Mouse (Mus musculus) right cerebral cortex, postnatal 25 days (tissue): ENCODE data around the gene Has3.
"Not testable (repeated sequence)": the region's sequence is repeated elsewhere in the genome, so short reads cannot be mapped to it uniquely, and the experiment has no call there.

Source experiments
- DNase-seq: peaks from one replicate; pipeline ENCODE4 v3.0.0; 2022

The Has3 gene

DNA sequence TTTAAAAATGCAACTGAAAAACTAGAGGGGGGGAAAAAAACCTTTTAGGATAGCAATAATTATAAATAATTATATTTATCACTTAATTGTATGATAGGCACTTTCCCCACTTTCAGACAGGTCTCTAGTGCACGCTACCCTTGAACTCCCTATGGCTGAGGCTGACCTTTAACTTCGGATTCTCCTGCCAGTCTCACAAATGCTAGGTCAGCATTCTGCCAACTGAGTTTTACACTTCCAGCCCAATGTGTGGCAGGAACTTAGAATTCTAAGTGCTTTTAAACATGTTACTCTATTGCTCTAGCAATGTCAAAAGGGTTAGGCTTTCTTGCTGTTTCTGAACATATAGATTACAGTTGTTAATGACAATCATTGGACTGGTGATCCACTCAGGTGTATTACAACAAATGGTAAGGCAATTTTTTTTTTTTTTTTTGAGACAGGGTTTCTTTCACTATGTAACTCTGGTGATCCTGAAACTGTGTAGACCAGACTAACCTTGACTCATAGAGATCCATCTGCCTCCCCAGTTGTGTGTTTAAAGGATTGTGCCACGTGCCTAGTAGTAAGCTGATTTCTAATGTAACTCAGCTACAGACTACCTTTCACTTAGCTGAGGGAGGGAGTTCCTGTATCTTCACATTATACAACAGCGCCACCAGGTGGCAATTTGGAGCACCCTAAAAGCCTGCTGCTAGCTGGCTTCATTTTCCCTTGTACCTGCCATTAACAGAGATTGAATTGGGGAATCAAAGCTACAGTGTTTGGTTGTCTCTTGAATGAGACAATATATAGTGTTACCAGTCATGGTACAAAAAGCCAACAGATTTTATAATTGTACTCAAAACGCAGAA lies 17.5 kb downstream of the Has3 start:
- peak; percentile 69 for DNase-seq

DNA sequence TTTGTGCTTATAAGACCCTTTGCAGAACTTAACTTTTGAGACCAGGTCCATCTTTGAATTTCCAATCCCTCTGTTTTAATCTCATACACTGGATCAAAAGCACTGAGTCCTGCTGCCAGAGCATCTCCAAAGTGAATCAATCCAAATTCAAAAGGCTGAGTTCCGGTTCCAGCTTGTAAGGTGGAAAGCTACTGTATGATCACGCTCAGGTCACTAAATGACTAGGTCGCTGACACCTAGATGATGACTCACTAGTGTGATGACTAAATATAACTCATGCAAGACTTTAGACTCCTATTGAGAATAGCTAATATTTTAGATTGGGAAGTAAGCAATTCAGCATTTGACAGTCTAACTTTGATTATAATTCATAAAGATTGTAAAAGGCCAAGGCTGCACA lies 18.8 kb downstream of the Has3 start:
- no peak for DNase-seq

DNA sequence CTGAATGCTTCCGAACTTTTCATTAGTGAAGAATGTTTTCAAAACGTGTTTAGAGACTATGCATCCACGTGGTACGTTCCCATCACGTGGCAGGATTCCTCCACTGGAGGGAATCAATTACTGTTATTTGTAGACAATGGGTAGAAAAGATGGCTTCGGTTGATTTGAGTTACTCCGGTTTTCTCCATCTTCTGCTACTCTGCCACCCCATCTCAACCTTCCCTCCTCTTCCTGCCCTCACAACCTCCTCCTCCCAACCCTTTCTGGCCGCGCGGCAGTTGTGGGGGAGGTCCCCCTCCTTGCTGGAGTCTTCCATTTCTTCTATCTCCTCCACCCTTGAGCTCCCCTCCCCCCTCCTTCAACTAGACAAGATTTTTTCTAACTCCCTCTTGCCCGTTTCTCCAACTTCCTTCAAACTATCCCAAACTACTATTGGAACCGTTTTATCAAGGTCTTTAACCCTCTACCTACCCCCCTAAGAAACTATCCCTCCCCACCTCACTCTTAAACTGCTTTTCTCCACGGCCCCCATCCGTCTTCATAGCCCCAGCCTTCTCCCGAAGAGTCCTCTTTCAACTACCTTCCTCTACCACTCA lies 22.3 kb downstream of the Has3 start:
- DNase-seq = no peak

DNA sequence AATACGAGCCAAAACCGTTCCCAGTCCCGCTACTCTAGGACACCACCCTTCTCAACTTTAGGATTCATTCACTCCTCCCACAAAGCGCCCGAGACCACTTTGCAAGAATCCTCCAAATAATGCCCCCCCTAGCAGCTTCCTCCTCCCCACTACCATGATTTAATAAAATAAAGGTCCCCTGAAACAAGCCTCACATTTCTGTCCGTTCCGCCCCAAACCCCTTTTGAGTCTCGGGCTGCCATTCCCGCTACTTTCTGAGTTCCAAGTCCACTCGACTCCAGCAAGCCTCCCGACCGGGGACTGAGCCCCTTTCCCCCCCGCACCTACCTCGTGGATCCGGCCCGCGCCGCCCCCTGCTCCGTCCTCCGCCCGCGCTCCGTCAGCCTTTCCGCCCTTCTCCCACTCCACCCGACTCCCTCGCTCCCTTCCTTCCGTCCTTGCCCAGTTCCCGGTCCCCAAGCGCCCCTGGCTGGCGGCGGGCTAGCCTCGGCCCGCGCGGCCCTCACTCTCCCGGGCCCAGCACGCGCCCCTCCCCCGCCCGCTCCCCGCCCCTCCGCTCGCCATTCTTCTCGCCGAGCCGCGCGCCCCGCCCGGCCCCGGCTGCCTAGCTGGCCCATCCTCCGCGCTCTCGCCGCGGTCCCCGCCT lies 22.9 kb downstream of the Has3 start:
- DNase-seq = no peak

DNA sequence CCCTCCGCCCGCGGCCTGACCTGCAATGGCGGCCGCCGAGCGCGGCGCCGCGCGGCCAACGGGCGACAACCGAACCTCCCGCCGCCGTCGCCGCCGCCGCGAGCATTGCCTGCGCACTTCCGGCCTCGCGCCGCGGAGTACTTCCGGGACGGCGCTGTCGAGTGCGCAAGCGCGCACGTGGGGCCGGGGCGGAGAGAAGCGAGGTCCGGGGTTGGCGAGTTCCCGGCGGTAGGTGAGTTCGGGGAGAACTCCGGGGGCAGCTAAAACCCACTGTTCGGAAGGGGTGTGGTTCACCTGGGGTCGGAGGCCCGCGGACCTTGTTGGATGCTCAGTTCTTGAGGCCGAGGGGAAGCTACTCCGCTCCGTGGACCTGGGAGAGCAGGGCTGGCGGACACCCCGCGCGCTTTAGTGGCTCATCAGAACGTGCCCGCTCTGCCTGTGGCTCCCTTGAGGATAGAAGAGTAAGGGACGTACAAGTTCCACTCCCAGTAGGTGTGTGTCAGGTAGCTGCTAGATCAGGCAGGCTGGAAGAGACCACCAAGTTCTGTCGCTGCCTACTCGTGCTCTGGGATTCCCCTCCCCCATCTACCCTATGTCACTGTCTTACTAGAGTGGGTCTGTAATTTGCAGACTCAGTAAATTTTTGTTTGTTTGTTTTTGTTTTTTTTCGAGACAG lies 23.6 kb downstream of the Has3 start, which contains the start of gene Utp4:
TSS of gene Utp4 (plus strand) at position 156 of the 676 bp plus-strand sequence.
- DNase-seq = peak; percentile 92

DNA sequence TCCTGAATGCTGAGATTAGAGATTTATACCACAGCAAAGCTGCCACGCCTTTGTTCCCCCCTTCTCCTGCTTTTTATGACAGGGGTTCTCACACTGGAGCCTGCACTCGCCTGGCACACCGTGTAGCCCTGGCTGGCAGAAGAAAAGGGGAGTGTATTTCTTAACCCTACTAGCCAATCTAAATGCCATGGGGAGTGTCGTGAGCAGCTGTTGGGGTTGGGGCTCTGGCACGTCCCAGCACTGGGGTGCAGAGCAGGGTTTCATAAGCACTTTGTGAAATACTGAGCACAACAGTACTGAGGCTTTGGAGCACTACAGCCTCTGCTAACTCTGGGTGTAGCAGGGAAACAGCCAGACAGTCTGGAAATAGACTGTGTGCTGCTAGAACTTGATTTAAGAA lies 29.4 kb downstream of the Has3 start:
- no peak for DNase-seq

DNA sequence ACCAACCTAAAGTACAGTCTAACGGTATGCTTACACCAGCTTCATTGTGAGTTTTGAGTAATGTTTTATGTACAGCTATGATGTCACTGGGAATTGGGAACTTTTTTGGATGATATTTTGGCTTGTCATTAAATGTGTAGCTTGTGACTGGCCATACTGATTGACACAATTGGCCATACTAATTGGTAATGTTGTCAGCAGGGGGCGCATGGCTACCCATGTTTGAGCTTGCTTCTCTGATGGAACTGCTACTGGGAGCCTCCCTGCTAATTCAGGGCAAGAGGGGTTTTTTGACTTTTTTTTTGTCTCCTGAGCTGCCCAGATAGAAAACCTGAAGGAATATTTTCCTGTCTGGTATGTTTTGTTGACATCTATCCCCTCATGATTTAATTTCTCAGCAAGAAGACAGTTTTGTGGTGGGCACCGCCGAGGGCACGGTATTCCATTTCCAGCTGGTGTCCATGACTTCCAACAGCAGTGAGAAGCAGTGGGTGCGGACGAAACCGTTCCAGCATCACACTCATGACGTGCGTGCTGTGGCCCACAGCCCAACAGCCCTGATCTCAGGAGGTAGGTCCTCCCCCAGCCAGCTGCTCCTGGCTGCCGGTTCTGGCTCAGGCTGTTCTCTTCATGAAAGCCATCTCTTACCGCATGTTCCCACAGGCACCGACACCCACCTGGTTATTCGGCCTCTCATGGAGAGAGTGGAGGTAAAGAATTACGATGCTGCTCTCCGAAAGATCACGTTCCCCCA lies 35.9 kb downstream of the Has3 start:
- peak; percentile 83 for DNase-seq

DNA sequence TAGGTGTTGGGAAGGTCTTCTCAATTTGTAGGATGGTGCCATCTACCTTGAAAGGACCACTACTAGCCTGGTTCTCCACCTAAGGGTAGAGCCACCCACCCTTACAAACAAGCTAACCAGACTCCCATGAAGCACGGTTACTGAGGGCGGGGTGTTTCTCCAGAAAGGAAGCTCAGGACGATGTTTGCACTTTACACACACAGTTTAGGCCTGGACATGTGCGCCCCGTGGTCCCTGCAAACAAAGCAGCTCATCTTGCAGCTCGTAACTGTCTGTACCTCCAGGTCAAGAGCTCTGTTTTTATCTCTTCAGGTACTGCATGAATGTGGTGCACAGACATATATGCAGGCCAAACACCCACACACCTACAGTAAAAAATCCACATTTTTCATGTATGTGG lies 36.6 kb downstream of the Has3 start:
- DNase-seq = no peak

DNA sequence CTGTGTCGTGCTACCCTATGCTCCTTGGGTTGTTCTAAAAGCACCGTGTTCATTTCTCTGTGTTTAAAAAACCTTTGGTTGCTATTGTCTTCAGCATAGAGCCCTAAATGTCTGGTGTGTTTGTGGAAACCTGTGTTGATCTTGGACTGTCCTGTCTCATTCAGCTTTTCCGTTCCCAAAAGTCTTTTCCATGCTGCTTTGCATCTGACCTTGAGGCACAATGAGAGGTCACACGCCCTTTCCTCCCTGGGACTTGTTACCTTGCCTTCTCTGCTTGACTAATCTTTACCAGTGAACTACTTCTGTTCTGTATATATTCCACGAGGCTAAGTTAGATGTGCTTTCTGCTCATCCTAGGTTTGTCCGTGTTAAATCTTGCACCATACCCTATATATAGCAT lies 37.4 kb downstream of the Has3 start:
- DNase-seq = no peak

DNA sequence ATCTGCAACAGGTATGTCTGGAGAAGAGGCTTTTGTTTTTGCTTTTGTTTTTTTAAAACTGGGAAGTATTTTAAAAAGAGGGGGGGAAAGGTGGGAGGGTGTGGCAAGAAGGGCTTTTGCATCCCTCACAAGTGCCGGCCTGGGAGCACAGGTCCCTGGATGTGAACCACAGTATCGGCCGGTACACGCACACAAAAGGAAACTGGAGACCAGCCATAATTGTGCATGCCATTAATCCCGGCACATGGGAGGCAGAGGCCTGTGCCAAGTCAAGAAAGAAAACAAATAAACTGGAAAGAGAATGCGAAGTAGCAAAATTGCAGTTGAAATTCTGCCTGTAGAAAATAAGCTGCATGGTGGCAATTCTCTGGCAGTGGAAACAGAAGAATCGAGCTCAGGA lies 38.2 kb downstream of the Has3 start:
- DNase-seq = no peak

DNA sequence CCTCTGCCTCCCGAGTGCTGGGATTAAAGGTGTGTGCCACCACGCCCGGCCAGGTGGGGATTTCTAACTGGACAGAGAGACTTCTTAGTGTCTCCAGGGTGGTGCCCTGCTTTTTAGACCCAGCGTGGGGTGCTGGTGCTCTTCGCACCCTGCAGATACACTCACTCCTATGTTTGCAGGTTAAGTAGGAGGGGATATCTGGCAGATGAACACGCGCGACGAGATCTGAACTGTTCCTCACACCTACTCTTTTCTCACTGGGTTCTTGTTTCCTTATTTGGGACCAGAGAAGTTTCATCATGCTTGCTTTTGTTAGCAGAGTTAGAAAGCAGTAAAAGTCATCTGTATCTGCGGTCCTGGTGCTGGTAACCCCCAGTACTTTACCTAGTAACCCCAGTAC lies 43.6 kb downstream of the Has3 start:
- no peak for DNase-seq

DNA sequence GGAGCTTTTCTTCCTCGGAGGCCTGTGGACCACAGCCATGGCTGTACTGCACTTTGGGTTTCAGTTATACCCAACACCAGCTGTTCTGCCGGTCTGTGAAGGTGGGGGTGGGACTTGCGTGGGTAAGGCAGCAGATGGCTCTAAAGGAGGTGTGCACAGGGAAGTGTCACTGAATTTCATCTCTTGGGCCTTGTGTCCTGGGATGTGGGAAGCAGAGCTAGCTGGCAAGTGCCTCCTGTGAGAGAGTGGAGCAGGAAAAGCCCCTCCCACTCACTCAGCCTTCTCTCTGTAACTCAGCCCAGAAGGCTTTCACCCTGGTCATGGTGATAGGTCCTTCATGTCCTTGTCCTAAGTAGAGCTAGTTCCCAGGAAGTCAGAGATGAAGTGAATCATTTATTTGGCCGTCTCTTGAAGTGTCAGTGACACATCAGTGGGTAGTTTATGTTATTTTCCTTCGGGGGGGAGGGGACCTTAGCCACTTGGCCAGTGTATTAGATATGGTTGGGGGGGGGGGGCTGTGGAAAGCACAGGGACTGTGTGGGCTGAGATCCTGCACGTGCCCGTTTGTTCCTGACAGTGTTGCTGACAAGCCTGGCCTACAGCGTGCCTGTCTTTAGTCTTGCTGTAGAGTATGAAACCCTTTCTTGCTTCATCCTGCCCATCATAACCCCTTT lies 49.8 kb downstream of the Has3 start:
- DNase-seq = peak; percentile 76

DNA sequence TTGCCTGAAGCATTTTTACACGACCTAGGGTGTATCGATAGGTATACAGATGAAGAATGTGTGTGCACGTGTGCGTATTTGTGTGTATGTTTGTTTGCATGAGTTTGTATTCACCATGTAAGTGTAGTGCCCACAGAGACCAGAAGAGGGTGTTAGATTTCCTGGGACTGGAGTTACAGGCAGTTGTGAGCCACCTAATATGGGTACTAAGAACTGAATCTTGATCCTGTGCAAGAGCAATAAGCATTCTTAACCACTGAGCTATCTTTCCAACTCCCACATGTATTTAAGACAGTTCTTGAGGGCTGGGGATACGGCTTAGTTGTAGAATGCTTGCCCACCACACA lies 50.3 kb downstream of the Has3 start:
- DNase-seq = no peak

DNA sequence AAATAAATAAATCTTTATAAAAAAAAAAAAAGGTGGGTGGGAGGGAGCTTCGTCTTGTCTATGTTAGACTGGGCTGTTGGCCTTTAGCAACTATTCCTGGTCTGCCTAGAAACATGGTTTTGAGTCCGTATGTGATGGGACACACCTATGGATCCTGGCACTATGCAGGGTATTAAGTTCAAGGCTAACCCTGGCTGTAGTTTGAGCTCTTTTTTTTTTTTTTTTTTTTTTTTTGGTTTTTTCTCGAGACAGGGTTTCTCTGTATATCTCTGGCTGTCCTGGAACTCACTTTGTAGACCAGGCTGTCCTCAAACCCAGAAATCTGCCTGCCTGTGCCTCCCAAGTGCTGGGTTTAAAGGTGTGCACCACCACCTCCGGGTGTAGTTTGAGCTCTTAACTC lies 54.0 kb downstream of the Has3 start:
- no peak for DNase-seq

DNA sequence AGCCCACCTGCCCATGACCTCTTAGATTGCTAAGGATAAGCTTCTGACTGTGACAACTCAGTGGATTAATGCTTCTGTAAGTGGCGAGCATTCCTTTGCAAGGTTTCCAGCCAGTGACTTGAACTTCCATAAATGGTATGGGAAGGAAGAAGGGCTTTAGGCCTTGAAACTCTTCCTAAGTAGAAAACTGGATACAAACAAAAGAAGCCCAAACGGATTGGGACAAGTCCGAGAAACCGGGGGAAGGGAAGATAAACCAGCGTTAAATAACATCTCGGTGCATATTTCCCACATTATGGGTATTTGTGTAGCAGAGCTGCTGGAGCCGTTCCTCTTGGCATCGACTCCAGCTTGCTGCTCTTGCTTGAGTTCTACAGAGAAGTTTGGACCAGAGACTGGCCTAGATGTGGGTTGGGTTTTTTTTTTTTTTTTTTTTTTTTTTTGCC lies 54.9 kb downstream of the Has3 start:
- DNase-seq = peak; percentile 42

DNA sequence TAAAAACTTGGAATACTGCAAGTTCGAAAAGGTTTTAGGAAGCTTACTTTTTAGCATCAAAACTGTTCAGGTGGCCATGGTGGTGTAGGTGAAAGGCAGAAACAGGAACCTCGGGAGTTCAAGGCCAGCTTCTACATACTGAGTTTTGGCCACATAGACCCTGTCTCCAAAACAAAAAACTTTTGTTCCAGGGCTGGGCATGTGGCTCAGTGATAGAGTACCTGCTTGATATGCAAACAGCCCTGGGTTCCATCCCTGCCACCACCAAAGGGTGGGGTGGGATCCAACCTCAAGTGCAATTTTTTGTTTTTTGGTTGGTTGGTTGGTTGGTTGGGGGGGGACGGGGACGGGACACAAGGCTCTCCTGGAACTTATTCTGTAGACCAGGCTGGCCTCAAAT lies 55.4 kb downstream of the Has3 start:
- DNase-seq = no peak

DNA sequence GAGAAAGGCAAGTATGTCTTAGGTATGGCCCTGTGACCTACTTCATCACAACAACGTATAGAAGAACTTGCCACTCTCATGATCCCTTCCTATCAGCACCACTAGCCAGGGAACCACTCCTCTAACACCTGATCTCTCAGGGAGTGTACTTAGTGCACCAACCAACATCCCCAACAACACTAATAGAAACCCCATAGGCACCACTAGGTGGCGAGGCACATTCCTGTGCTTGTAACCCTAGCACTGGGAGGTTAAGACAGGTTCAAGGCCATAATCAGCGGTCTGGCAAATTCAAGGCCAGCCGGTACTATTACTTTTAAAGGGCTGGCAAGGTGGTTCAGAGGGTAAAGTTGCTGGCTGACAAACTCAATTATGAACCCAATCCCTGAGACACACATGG lies 57.2 kb downstream of the Has3 start:
- DNase-seq = no peak

DNA sequence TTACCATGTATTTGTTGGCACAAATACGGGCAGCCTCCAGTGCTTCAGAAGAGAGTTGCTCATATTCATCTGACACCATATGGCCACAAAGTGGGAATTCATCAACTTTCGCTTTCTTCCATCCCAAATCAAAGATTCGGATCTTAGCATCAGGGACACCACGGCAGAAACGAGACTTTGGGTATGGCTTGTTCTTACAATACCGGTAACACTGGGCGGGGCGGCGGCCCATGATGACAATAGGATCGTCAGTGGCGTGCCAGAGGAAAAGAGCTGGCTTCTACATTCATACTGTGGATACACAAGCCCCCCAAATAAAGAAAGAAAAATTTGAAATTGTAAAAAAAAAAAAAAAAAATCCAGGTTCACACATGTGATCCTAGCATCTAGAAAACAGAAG lies 58.1 kb downstream of the Has3 start:
- DNase-seq = not testable (repeated sequence)

DNA sequence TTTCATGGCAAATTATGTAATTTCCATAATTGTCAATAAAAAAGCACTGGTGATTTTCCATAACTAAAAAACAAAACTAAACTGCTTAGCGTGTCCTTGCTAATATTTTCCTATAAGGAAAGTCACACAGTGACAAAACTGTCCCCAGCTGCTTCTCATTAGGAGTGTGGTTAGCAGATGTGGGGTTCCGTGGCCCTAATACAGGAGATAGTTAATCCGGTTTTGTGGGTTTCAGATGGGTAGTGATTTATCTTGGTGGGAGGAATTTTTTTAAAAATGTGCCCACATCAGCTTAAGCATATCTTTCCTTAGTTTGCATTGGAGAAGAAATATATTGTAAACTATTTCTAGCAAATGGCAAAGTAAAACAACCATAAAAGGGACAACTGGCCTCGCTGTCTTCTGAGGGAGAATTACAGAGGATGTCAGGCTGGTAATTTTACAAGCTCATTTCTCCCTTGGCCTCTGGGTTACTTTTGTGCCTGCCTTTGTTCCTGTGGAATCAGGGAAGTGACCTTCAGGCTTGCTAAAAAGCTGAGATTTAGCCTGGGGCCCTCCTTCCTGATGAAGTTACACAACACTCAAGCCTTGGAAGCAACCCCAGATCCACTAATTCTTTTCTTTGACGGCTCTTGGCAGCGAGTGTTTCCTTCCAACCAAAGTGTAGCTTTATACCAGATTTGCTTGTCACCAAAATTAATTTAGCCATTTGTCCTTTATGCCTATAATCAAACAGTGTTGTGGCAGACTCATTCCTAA lies 59.3 kb downstream of the Has3 start:
- no peak for DNase-seq

DNA sequence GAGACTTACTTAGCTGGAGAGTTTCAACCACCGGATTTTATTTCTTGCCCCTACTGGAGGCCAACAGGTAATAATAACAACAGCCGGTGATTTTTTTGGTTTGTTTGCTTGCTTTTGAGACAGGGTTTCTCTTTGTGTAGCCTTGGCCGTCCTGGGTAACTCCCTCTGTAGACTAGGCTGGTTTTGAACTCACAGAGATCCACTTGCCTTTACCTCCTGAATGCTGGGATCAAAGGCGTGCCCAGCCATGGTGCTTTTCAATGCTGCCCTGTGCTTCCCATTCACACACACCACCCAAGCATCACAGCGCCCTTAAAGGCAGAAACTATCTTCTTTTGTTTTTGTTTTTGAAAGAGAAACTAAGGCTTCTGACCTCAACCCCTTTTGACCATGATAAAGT lies 59.9 kb downstream of the Has3 start:
- DNase-seq = no peak

DNA sequence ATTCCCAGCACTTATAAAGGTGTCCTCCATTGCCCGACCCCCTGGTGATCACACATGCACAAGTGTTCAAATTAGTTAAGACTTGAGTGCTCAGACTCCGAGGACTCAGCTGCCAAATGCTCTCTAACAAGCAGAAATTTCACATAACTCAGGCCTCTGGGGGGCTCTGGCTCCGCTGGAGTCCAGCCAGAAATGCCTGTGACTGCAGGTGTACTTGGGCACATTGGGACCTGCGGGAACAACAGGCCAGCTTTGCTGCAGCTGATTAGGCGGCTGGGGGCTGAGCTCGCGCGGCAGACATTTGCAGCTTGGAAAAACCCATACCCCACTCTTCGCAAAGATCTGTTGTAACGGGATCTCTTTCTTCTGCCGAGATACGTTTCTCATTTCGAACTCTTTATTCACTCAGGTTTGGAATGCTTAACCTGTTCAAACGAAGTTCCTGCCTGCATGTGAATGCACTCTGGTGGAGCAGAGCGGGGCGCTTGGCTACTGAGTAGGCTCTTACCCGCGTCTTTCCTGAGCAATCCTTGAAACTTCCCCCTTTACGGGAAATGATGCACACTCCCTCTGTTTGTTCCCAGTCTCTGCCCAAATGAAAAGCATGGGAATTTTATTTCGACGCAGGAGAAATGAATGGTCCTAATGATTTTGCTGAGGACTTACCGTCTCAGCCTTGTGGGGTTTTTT lies 62.5 kb downstream of the Has3 start:
- DNase-seq = no peak
